Mouse (Mus musculus) gastrocnemius, postnatal 14 days (tissue): ENCODE results near the gene Als2cr12. TPM values are rescaled to one million over a fixed set of nuclear protein-coding genes. Genes with fewer than 3 reads are reported as not detected.
"Not testable (repeated sequence)": the region's sequence is repeated elsewhere in the genome, so short reads cannot be mapped to it uniquely, and the experiment has no call there.

Experiments
- DNase-seq: peaks from one replicate; pipeline ENCODE4 v3.0.0; 2021; ENCODE audit warnings: mixed read lengths
- intact Hi-C: fragments of 180-260 bp; cut with DNase I; formaldehyde crosslinking; loops from one replicate; pipeline ENCODE4 v1.15.1; 2025; ENCODE audit warnings: low total_unique reads
- total RNA-seq, 2 experiments: library from RNA; stranded (reverse); gene quantifications; 2 replicates each; pipeline ENCODE4 v1.2.3; 2021

The Als2cr12 gene
- total RNA-seq, 2 experiments from 2014 or later: not detected

GRCm38 (mm10) chr1:58720988-58721387 is 25.2 kb upstream of the Als2cr12 start:
- DNase-seq: no peak

GRCm38 (mm10) chr1:58720090-58720489 is 24.3 kb upstream of the Als2cr12 start:
- DNase-seq: no peak
- intact Hi-C loops: no loop called here

More at GRCm38 (mm10) chr1:58720988-58721387, 25.2 kb upstream of the Als2cr12 start:
- intact Hi-C loops: no loop called here

- DNase-seq: no peak
- intact Hi-C loops: no loop called here
Observed at GRCm38 (mm10) chr1:58719356-58719945, 23.7 kb upstream of the Als2cr12 start.

GRCm38 (mm10) chr1:58717589-58718270 is 21.9 kb upstream of the Als2cr12 start:
- no peak for DNase-seq
- intact Hi-C loops: no loop called here

- no peak for DNase-seq
- intact Hi-C loops: no loop called here
Observed at GRCm38 (mm10) chr1:58716883-58717220, 21.1 kb upstream of the Als2cr12 start.

- intact Hi-C loops: no loop called here
Observed at GRCm38 (mm10) chr1:58716162-58716882, 20.5 kb upstream of the Als2cr12 start.

GRCm38 (mm10) chr1:58715536-58715935 is 19.7 kb upstream of the Als2cr12 start:
- DNase-seq: no peak
- intact Hi-C loops: no loop called here

More at GRCm38 (mm10) chr1:58716162-58716882, 20.5 kb upstream of the Als2cr12 start:
- DNase-seq: no peak

GRCm38 (mm10) chr1:58714361-58714760 is 18.6 kb upstream of the Als2cr12 start:
- no peak for DNase-seq

GRCm38 (mm10) chr1:58713893-58714231 is 18.1 kb upstream of the Als2cr12 start:
- peak; percentile 69 for DNase-seq
- intact Hi-C loops: no loop called here

More at GRCm38 (mm10) chr1:58714361-58714760, 18.6 kb upstream of the Als2cr12 start:
- intact Hi-C loops: no loop called here

GRCm38 (mm10) chr1:58713081-58713892 is 17.5 kb upstream of the Als2cr12 start:
- peak; percentile 67 for DNase-seq
- intact Hi-C loops: no loop called here

GRCm38 (mm10) chr1:58712076-58713061 is 16.6 kb upstream of the Als2cr12 start:
- DNase-seq: peak; percentile 26
- intact Hi-C loops: no loop called here

- intact Hi-C loops: no loop called here
- DNase-seq: peak; percentile 82
Observed at GRCm38 (mm10) chr1:58711365-58712016, 15.7 kb upstream of the Als2cr12 start, which contains the start of gene Cflar. TSS of gene Cflar (plus strand) at chr1:58711508.

- DNase-seq: no peak
- intact Hi-C loops: no loop called here
Observed at GRCm38 (mm10) chr1:58710711-58711364, 15.0 kb upstream of the Als2cr12 start.

GRCm38 (mm10) chr1:58710043-58710442 is 14.3 kb upstream of the Als2cr12 start:
- intact Hi-C loops, DNase-seq: not testable (repeated sequence)

GRCm38 (mm10) chr1:58700580-58701162 is 4.9 kb upstream of the Als2cr12 start:
- intact Hi-C loops: loop anchor here (10.0 kb wide), 1 partner anchor 66 kb away; no protein-coding TSS in a partner anchor
- DNase-seq: not testable (repeated sequence)

GRCm38 (mm10) chr1:58699988-58700387 is 4.2 kb upstream of the Als2cr12 start:
- intact Hi-C loops: loop anchor here (5.0 to 10.0 kb wide), 2 partner anchors 65 to 197 kb away; no protein-coding TSS in a partner anchor
- no peak for DNase-seq

GRCm38 (mm10) chr1:58698781-58699180 is 3.0 kb upstream of the Als2cr12 start:
- intact Hi-C loops: loop anchor here (5.0 kb wide), 1 partner anchor 199 kb away; no protein-coding TSS in a partner anchor

More at GRCm38 (mm10) chr1:58698781-58699180, 3.0 kb upstream of the Als2cr12 start:
- DNase-seq: no peak
